Mouse (Mus musculus) MN1 (cell line): ENCODE results near the gene Vars2.

Source experiments
- DNase-seq: peaks from one replicate; pipeline ENCODE4 v3.0.0-alpha.2; 2016; ENCODE audit warnings: low spot score

Vars2 gene

GRCm38 (mm10) chr17:35626537-35626936, 40.9 kb downstream of the Vars2 start, which contains the start of gene Gm9573:
Gm9573 (minus strand) TSS chr17:35626637.
- no peak for DNase-seq

GRCm38 (mm10) chr17:35617127-35617526, 50.3 kb downstream of the Vars2 start:
- DNase-seq: no peak
